Mouse (Mus musculus) brain, embryonic 14.5 days (tissue): ENCODE data around the gene Krtap9-3.

Experiments used
- CTCF ChIP-seq: fragments of 200-500 bp; IDR thresholded peaks from 2 replicates; pipeline ENCODE4 v1.5.1; 2012; ENCODE audit warnings: inconsistent platforms, mild to moderate bottlenecking, moderate library complexity, borderline replicate concordance; ENCODE audit not compliant: insufficient read depth, insufficient read length; ENCODE audit errors: extremely low read depth
- POLR2A ChIP-seq: fragments of 200-500 bp; IDR thresholded peaks from 2 replicates; pipeline ENCODE4 v1.6.1; 2012; ENCODE audit warnings: mild to moderate bottlenecking, inconsistent platforms, borderline replicate concordance; ENCODE audit not compliant: poor library complexity, insufficient read depth, insufficient read length, severe bottlenecking; ENCODE audit errors: extremely low read depth

DNA sequence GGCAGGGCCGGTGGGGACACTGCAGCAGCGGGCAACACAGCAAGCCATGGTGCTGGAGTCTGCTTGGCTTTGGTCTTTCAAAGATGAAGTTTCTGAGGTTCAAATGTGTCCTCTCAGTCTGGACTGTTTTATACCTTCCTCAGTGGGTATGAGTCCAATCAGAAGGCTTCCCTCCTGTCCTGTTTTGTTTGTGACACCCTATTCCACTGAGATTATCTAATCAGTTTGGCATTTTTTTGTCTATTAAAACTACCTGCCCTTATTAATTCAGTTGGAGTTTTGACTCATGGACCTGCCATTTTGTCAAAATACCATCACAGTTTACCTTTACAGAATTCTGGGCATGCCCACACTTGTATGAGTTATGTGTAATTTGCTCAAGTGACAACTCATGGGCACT, 41.2 kb downstream of the Krtap9-3 start, which contains the start of gene Krtap3-2:
- no peak for TF ChIP-seq CTCF
- no peak for TF ChIP-seq POLR2A
